Mouse (Mus musculus): ENCODE data around the gene Adrb1.

Adrb1 gene

GRCm38 (mm10) chr19:56703238-56704097 lies 18.5 kb upstream of the Adrb1 start:
- peak; percentile 45 for DNase-seq

GRCm38 (mm10) chr19:56705026-56705675 lies 16.8 kb upstream of the Adrb1 start:
- DNase-seq = peak; percentile 54

- no peak for DNase-seq
Measured at GRCm38 (mm10) chr19:56708794-56709193, 13.2 kb upstream of the Adrb1 start.

GRCm38 (mm10) chr19:56710131-56710905 lies 11.7 kb upstream of the Adrb1 start:
- DNase-seq = no peak

GRCm38 (mm10) chr19:56713613-56714012 lies 8.4 kb upstream of the Adrb1 start:
- no peak for DNase-seq

- no peak for DNase-seq
Measured at GRCm38 (mm10) chr19:56714661-56715170, 7.3 kb upstream of the Adrb1 start.

- no peak for DNase-seq
Measured at GRCm38 (mm10) chr19:56718046-56718445, 4.0 kb upstream of the Adrb1 start.

GRCm38 (mm10) chr19:56720882-56721281 lies 1.1 kb upstream of the Adrb1 start:
- DNase-seq = peak; percentile 49

GRCm38 (mm10) chr19:56722291-56722707 lies 300 bp downstream of the Adrb1 start:
- no peak for DNase-seq

GRCm38 (mm10) chr19:56722711-56723330 lies 822 bp downstream of the Adrb1 start:
- DNase-seq = peak; percentile 41

GRCm38 (mm10) chr19:56723331-56724125 lies 1.5 kb downstream of the Adrb1 start:
- peak; percentile 66 for DNase-seq

GRCm38 (mm10) chr19:56724126-56724597 lies 2.2 kb downstream of the Adrb1 start:
- DNase-seq = peak; percentile 71

GRCm38 (mm10) chr19:56727170-56727877 lies 5.3 kb downstream of the Adrb1 start:
- peak; percentile 62 for DNase-seq

GRCm38 (mm10) chr19:56734033-56734572 lies 12.1 kb downstream of the Adrb1 start:
- no peak for DNase-seq

- no peak for DNase-seq
Measured at GRCm38 (mm10) chr19:56735747-56736146, 13.7 kb downstream of the Adrb1 start.

- no peak for DNase-seq
Measured at GRCm38 (mm10) chr19:56736287-56736686, 14.3 kb downstream of the Adrb1 start.

GRCm38 (mm10) chr19:56745061-56745460 lies 23.1 kb downstream of the Adrb1 start:
- DNase-seq = peak; percentile 46

- DNase-seq = no peak
Measured at GRCm38 (mm10) chr19:56745528-56745927, 23.5 kb downstream of the Adrb1 start.

- DNase-seq = no peak
Measured at GRCm38 (mm10) chr19:56746618-56747017, 24.6 kb downstream of the Adrb1 start.

- no peak for DNase-seq
Measured at GRCm38 (mm10) chr19:56747878-56748277, 25.9 kb downstream of the Adrb1 start.

- DNase-seq = no peak
Measured at GRCm38 (mm10) chr19:56749343-56749742, 27.3 kb downstream of the Adrb1 start.
